Mouse (Mus musculus): ENCODE results near the gene Emc6. TPM values are rescaled to one million over a fixed set of nuclear protein-coding genes. Genes with fewer than 3 reads are reported as not detected.

Emc6 gene
- 107 and 126 TPM in 2 replicates for polyA plus RNA-seq (2016; fragmentation: Nextera tagmentation; extraction: Ambion mirVana)

DNA sequence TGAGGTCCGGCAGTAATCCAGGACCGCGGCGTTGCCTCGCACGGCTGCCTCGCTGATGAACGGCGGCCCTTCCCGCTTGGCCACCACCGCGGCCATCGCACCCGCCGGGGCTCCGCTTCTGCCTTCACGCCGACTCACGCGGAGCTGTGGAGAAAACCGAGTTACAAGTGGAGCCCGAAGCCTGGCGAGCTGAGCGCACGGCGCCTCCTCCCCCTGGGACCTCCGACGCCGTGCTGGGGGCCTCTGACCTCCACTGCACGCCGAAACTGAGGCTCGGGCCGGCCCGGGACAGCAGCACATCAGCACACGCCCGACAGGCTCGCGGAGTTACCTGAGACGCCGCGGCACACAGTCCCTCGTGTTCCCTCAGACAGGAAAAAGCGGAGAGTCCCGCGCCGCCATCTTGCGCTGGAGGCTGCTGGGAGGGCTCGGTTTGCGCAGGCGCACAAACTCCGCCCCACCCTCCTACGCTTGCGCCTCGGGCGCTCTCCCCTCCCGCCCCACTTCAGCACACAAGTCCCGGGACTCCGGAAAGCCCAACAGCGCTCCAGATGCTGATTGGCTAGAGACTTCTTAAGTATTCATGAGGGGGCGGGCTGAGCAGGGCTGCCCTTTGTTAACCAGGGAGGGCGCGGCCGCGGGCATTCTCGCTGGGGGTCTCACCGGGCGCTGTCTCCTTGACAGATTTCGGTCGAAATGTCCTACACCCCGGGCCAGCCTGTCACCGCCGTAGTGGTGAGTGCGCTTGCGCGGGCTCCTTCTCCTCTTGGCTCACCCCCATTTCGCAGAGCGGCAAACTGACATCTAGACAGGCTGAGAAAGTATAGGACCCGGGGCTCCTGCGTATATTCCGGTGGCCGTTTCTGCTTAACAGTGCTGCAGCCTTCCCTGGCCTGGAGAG, at the start of gene Emc6, which contains the start of gene Tax1bp3:
Gene Emc6 (minus strand): TSS at position 430 of the 901 bp plus-strand sequence.
Gene Tax1bp3 (plus strand): TSS at position 476 of the 901 bp plus-strand sequence.
- no peaks in the 10 kb centered on the region for H3K9me3 ChIP-seq
- H3K4me3 ChIP-seq: peak within 1 kb of the TSS; percentile 97
- no peaks in the 10 kb centered on the region for H3K27me3 ChIP-seq (ENCODE audit: insufficient read depth, poor library complexity, severe bottlenecking)
- WGBS: under 1% methylated on average over 81 of the region's 81 CpGs
- peaks cover 31% of the 10 kb centered on the region for H3K4me1 ChIP-seq
- peaks cover 36% of the 10 kb centered on the region for H3K36me3 ChIP-seq
- peak within 1 kb of the TSS; percentile 97 for H3K27ac ChIP-seq
- peak; percentile 99 for DNase-seq (ENCODE audit: low spot score)

DNA sequence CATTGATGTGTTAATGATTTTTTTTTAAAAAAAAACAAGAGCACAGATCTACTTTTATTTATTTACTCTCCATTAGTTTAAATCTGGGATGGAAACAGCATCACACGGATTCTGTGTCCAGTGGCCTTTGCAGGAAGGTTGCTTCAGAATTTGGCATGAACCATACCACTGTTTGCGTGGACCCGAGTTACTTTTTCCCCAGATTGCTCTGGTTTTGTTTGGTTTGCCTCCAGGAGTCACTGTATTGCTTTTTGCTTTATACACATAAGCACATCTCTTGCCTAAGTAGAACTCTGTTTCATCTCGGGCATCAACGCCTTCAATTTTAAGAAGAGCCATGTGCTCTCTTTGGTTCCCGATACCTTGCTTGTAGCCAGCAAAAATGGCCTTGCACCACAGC, 49.0 kb upstream of the Emc6 start:
- Histone ChIP-seq H3K4me3 (no peak overlapping the region), H3K9me3 (no peaks in the 10 kb centered on the region), H3K4me1 (no peaks in the 10 kb centered on the region), H3K27ac (no peak overlapping the region), H3K27me3 (ENCODE audit: insufficient read depth, poor library complexity, severe bottlenecking) (no peaks in the 10 kb centered on the region), H3K36me3 (no peaks in the 10 kb centered on the region)
- DNase-seq (ENCODE audit: low spot score): no peak
- WGBS: 90% methylated on average over 6 of the region's 6 CpGs

DNA sequence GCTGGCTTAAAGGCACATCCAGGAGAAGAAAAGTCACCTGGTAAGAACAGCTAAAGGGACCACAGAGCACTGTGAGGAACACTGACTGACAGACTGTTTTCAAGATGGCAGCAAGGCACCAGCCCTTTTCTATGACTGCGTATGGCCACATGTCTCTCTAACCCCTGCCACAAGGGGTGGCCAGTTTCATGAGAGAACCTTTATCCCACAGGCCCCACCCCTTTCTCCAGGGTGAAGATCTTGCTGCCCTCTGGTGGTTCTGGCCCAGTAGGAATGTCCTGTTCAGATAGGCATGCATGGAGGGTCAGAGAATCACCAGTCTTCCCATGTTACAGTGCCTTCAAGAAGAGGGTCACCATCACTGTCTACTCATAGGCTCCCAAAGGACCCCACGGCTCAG, 47.1 kb upstream of the Emc6 start:
- no peak for DNase-seq (ENCODE audit: low spot score)
- H3K4me3 ChIP-seq: no peak overlapping the region
- H3K9me3 ChIP-seq: no peaks in the 10 kb centered on the region
- H3K27ac ChIP-seq: no peak overlapping the region
- 60% methylated on average over 2 of the region's 2 CpGs for WGBS
- no peaks in the 10 kb centered on the region for H3K27me3 ChIP-seq (ENCODE audit: insufficient read depth, poor library complexity, severe bottlenecking)
- no peaks in the 10 kb centered on the region for H3K36me3 ChIP-seq
- no peaks in the 10 kb centered on the region for H3K4me1 ChIP-seq

DNA sequence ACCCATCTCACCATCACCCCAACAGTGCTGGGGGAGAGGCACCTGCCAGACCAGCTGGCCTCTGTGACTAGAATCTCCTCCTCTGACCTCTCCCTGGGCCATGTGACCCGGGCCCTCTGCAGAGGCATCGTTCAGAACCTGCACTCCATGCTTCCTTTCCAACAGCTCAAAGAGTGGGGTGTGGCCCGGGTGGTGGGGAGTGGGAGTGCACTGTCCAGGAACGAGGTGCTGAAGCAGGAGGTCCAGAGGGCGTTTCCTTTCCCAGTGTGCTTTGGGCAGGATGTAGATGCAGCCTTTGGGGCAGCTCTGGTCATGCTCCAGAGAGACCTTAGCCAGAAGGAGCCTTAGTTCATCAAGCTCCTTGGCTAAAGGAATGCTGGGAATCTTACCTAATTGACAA, 46.0 kb upstream of the Emc6 start:
- H3K4me1 ChIP-seq: no peaks in the 10 kb centered on the region
- no peaks in the 10 kb centered on the region for H3K9me3 ChIP-seq
- DNase-seq (ENCODE audit: low spot score): no peak
- WGBS: 33% methylated on average over 5 of the region's 5 CpGs
- H3K4me3 ChIP-seq: no peak overlapping the region
- no peaks in the 10 kb centered on the region for H3K27me3 ChIP-seq (ENCODE audit: insufficient read depth, poor library complexity, severe bottlenecking)
- H3K36me3 ChIP-seq: no peaks in the 10 kb centered on the region
- no peak overlapping the region for H3K27ac ChIP-seq

DNA sequence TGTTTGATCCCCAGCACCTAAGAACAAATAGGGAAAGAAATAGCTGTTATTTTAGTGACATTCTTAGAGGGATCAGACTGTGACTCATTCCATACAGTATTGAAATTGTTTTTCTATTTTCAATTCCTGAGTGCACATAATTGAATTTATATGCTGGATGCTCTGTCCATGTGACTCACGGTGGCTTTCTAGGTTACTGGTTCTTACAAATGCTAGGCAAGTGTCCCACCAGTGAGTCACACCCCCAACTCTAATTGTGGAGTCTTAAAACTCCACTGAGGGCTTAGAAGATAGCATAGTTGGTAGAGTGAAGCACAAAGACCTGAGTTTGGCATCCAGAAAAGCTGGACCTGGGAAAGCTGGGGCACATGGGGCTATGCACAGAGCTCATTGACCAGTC, 43.8 kb upstream of the Emc6 start:
- H3K4me1 ChIP-seq: no peaks in the 10 kb centered on the region
- H3K9me3 ChIP-seq: no peaks in the 10 kb centered on the region
- H3K27ac ChIP-seq: no peak overlapping the region
- H3K27me3 ChIP-seq (ENCODE audit: insufficient read depth, poor library complexity, severe bottlenecking): no peaks in the 10 kb centered on the region
- H3K4me3 ChIP-seq: no peak overlapping the region
- H3K36me3 ChIP-seq: no peaks in the 10 kb centered on the region
- no peak for DNase-seq (ENCODE audit: low spot score)
- 86% methylated on average over 1 of the region's 1 CpGs for WGBS

DNA sequence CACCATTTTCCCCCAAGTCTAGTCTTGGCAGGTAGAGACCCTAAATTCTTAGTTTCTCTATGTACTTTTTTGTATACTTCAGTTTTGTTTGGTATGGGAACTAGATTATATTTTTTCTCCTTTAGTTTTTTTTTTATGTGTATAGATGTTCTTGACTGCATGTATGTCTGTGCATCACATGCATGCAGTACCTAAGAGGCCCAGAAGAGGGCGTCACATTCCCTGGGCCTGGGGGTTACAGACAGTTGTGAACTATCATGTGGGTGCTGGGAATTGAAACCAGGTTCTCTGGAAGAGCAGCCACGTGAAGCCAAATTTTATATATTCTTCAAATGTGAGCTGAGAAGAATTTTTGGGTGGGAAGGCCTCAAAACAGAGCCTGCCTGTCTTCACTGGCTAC, 42.8 kb upstream of the Emc6 start:
- H3K27me3 ChIP-seq (ENCODE audit: insufficient read depth, poor library complexity, severe bottlenecking): peaks cover 7% of the 10 kb centered on the region; the same call in 1 of the 2 replicates
- DNase-seq (ENCODE audit: low spot score): no peak
- no peak overlapping the region for H3K4me3 ChIP-seq
- H3K36me3 ChIP-seq: no peaks in the 10 kb centered on the region
- 48% methylated on average over 2 of the region's 2 CpGs for WGBS
- no peaks in the 10 kb centered on the region for H3K9me3 ChIP-seq
- no peak overlapping the region for H3K27ac ChIP-seq
- H3K4me1 ChIP-seq: no peaks in the 10 kb centered on the region

DNA sequence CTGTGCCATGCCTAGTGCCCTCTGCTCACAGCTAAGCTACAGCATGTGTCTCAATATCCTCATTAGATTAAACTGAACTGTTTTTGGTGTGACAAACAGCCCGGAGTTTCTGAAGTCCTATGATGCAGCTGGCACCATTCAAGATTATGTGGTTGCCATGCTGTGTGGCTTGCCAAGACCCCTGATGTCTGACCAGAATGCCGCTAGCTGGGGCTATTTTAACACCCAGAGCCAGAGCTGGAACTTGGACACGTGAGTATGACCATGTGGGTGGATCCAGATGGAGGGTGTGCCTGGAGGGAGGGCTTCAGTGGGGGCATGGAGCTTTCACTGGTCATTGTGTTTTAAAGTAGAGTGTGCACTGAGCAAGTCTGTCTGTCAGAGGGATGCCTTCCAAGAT, 37.1 kb upstream of the Emc6 start:
- peaks cover 8% of the 10 kb centered on the region; the same call in 1 of the 2 replicates for H3K27me3 ChIP-seq (ENCODE audit: insufficient read depth, poor library complexity, severe bottlenecking)
- H3K9me3 ChIP-seq: no peaks in the 10 kb centered on the region
- no peak overlapping the region for H3K27ac ChIP-seq
- 72% methylated on average over 3 of the region's 3 CpGs for WGBS
- H3K36me3 ChIP-seq: no peaks in the 10 kb centered on the region
- DNase-seq (ENCODE audit: low spot score): no peak
- H3K4me1 ChIP-seq: no peaks in the 10 kb centered on the region
- no peak overlapping the region for H3K4me3 ChIP-seq

DNA sequence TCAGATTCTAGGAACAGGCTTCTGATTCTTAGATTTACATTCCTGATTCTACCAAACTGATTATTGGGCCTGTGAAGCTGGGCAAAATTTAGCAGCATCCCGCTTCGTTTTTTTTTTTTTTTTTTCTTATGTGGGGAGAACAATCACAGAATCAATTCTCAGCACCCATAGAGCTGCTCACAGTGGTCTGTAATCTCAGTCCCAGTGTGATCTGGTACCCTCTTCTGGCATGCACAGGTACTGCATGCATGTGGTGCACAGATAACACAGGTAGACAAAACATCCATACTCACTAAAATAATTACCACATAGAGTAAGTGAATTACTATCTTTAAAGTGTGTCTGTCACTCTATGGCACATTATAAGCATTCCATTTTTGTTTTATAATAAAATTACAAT, 30.8 kb upstream of the Emc6 start:
- Histone ChIP-seq H3K27me3 (ENCODE audit: insufficient read depth, poor library complexity, severe bottlenecking) (no peaks in the 10 kb centered on the region), H3K4me1 (no peaks in the 10 kb centered on the region), H3K27ac (no peak overlapping the region), H3K36me3 (no peaks in the 10 kb centered on the region), H3K9me3 (no peaks in the 10 kb centered on the region), H3K4me3 (no peak overlapping the region)
- 79% methylated on average over 2 of the region's 2 CpGs for WGBS
- no peak for DNase-seq (ENCODE audit: low spot score)

DNA sequence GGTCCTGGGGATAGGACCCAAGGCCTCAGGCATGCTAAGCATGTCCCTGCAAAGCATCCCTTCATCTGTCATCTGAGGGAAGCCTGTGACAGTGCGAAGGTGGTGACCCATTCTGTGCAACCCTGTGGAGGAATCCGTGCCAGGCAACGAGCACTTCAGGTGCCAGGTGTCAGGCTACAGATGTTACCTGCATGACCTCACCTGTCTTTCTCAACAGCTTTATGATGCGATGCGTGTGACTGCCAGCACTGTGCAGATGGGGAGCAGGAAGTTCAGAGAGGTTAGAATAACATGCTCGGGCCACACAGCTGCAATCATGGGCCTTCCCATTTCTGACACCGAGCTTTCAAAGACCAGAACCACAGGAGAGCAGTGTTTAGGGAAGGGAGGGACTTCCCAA, 28.4 kb upstream of the Emc6 start:
- Histone ChIP-seq H3K27ac (no peak overlapping the region), H3K4me1 (no peaks in the 10 kb centered on the region), H3K4me3 (no peak overlapping the region), H3K27me3 (ENCODE audit: insufficient read depth, poor library complexity, severe bottlenecking) (no peaks in the 10 kb centered on the region), H3K36me3 (no peaks in the 10 kb centered on the region), H3K9me3 (no peaks in the 10 kb centered on the region)
- 68% methylated on average over 7 of the region's 7 CpGs for WGBS
- no peak for DNase-seq (ENCODE audit: low spot score)

DNA sequence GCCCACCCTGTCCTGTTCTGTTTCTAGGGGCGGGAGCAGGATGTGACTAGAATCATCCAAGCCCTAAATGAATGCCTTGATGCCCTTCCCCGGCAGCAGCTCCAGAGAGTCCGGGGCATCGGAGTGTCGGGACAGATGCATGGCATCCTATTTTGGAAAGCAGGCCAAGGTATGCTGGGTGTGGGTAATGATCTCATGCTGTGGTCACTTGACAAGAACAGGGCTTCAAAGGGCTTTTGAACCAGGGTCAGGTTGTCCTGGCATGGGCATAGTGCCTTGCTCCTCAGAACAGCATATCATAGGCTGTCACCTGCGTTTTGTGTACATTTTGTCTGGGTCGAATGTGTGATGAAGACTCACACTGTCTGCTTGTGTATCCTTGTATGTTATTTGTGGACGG, 27.1 kb upstream of the Emc6 start:
- peaks cover 6% of the 10 kb centered on the region; the same call in 1 of the 2 replicates for H3K4me1 ChIP-seq
- no peak overlapping the region for H3K4me3 ChIP-seq
- no peaks in the 10 kb centered on the region for H3K27me3 ChIP-seq (ENCODE audit: insufficient read depth, poor library complexity, severe bottlenecking)
- 84% methylated on average over 8 of the region's 8 CpGs for WGBS
- no peaks in the 10 kb centered on the region for H3K9me3 ChIP-seq
- no peak for DNase-seq (ENCODE audit: low spot score)
- H3K27ac ChIP-seq: no peak overlapping the region
- no peaks in the 10 kb centered on the region for H3K36me3 ChIP-seq

DNA sequence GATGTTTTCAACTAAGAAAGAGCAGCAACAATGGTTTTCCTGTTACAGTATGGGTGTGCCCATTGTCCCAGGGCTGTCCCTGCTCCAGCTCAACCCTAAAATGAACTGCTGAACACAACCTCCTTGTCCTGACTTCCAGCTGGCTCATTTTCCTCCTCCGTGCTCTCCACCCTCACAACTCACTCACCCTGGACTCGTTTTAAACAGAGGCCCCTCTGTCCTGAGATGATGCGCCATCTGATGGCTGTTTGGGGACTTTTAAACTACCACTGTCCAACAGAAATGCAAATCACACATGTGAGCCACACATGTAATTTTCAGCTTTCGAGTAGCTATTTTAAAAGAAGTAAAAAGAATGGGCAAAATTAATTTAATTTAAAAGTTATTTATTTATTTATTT, 24.8 kb upstream of the Emc6 start:
- Histone ChIP-seq H3K27ac (no peak overlapping the region), H3K9me3 (no peaks in the 10 kb centered on the region), H3K27me3 (ENCODE audit: insufficient read depth, poor library complexity, severe bottlenecking) (no peaks in the 10 kb centered on the region), H3K4me1 (peaks cover 12% of the 10 kb centered on the region; the same call in 1 of the 2 replicates), H3K4me3 (no peak overlapping the region), H3K36me3 (no peaks in the 10 kb centered on the region)
- no peak for DNase-seq (ENCODE audit: low spot score)
- WGBS: 35% methylated on average over 4 of the region's 4 CpGs

DNA sequence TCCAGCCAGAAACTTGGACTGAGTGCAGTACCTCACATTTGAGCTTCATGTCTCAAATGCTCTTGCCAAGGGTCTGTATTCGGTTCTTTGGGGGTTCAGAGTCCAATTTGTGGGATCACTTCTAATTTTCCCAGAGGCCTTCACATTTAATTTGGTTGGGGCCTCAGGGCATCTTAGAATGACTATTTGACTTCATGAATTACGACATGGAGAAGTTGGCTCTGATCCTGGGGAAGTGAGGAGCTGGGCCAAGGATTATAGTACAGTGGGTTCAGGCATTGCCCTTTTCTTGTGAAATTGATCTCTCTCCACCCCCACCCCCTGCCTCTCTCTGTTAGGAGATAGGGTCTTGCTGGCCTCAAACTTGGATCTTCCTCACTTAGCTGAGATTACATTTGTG, 24.2 kb upstream of the Emc6 start:
- Histone ChIP-seq H3K36me3 (no peaks in the 10 kb centered on the region), H3K4me3 (no peak overlapping the region), H3K9me3 (no peaks in the 10 kb centered on the region), H3K27ac (no peak overlapping the region), H3K4me1 (peaks cover 12% of the 10 kb centered on the region; the same call in 1 of the 2 replicates), H3K27me3 (ENCODE audit: insufficient read depth, poor library complexity, severe bottlenecking) (no peaks in the 10 kb centered on the region)
- WGBS: 79% methylated on average over 2 of the region's 2 CpGs
- DNase-seq (ENCODE audit: low spot score): no peak

DNA sequence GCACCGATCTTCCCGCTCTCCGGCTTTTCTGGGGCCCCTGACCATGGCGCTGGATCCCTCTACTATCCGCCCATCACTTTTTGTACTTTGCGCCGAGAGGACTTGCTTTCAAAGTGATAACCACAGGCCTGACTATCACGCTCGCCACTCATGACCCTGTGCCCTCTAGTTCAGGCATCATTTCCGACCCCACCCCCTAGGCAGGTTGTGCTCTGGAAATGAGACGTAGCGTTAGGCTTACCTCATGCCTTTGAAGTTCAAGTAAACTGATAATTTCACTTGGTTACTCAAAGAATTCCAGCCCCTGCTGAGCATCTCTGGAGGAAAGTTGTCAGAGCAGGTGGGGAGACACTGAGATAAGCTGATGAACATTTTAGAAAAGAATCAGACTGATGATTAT, 23.0 kb upstream of the Emc6 start:
- Histone ChIP-seq H3K27ac (peak overlapping the region; percentile 87; the same call in 1 of the 2 replicates), H3K36me3 (0 out of 2 replicates have a peak, but pooled peaks cover 4% of the 10 kb centered on the region)
- 3% methylated on average over 12 of the region's 12 CpGs for WGBS

More for the DNA sequence above, 23.0 kb upstream of the Emc6 start:
- peaks cover 12% of the 10 kb centered on the region; the same call in 1 of the 2 replicates for H3K4me1 ChIP-seq
- H3K27me3 ChIP-seq (ENCODE audit: insufficient read depth, poor library complexity, severe bottlenecking): no peaks in the 10 kb centered on the region
- no peaks in the 10 kb centered on the region for H3K9me3 ChIP-seq
- DNase-seq (ENCODE audit: low spot score): no peak
- H3K4me3 ChIP-seq: peak overlapping the region; percentile 87
